Mouse (Mus musculus): Measurements from ENCODE around the gene Bckdha. TPM values are rescaled to one million over a fixed set of nuclear protein-coding genes. Genes with fewer than 3 reads are reported as not detected.

Gene Bckdha
- polyA plus RNA-seq, 1 experiment from 2014 or later, result 64.6 TPM

GRCm38 (mm10) chr7:25585351-25586204 is 73.2 kb downstream of the Bckdha start:
- WGBS, result 71% methylated on average over 9 of the region's 9 CpGs

GRCm38 (mm10) chr7:25584651-25585050 is 74.1 kb downstream of the Bckdha start:
- H3K4me1 ChIP-seq (replicated peaks; ENCODE audit: control insufficient read depth, insufficient read depth, low read length), result no peaks in the 10 kb centered on the region
- ATAC-seq (ENCODE audit: low read depth), result no peak
- no peak overlapping the region for H3K4me2 ChIP-seq (ENCODE audit: low read depth, low read length)
- peaks cover 2% of the 10 kb centered on the region; the same call in 1 of the 2 replicates for H3K9me3 ChIP-seq (ENCODE audit: control insufficient read depth, low read length)
- H3K27ac ChIP-seq (ENCODE audit: low read length), result no peak overlapping the region
- H3K4me3 ChIP-seq (ENCODE audit: low read length), result no peak overlapping the region
- H3K27me3 ChIP-seq (ENCODE audit: control insufficient read depth, insufficient read depth, low read depth, low read length), result no peaks in the 10 kb centered on the region
- 63% methylated on average over 5 of the region's 5 CpGs for WGBS
- H3K36me3 ChIP-seq (ENCODE audit: control insufficient read depth, insufficient read depth, low read length), result no peaks in the 10 kb centered on the region
- H3K9ac ChIP-seq (ENCODE audit: low read length), result no peak overlapping the region

More at GRCm38 (mm10) chr7:25585351-25586204, 73.2 kb downstream of the Bckdha start:
- H3K4me3 ChIP-seq (ENCODE audit: low read length), result no peak overlapping the region
- ATAC-seq (ENCODE audit: low read depth), result no peak
- no peaks in the 10 kb centered on the region for H3K27me3 ChIP-seq (ENCODE audit: control insufficient read depth, insufficient read depth, low read depth, low read length)
- no peaks in the 10 kb centered on the region for H3K4me1 ChIP-seq (replicated peaks; ENCODE audit: control insufficient read depth, insufficient read depth, low read length)
- no peak overlapping the region for H3K9ac ChIP-seq (ENCODE audit: low read length)
- no peak overlapping the region for H3K4me2 ChIP-seq (ENCODE audit: low read depth, low read length)
- H3K27ac ChIP-seq (ENCODE audit: low read length), result no peak overlapping the region
- no peaks in the 10 kb centered on the region for H3K36me3 ChIP-seq (ENCODE audit: control insufficient read depth, insufficient read depth, low read length)
- peaks cover 2% of the 10 kb centered on the region; the same call in 1 of the 2 replicates for H3K9me3 ChIP-seq (ENCODE audit: control insufficient read depth, low read length)

GRCm38 (mm10) chr7:25582301-25582810 is 76.4 kb downstream of the Bckdha start:
- no peak overlapping the region for H3K9ac ChIP-seq (ENCODE audit: low read length)
- 82% methylated on average over 15 of the region's 15 CpGs for WGBS

More at GRCm38 (mm10) chr7:25582301-25582810, 76.4 kb downstream of the Bckdha start:
- Histone ChIP-seq H3K4me2 (ENCODE audit: low read depth, low read length) (no peak overlapping the region), H3K9me3 (ENCODE audit: control insufficient read depth, low read length) (peaks cover 2% of the 10 kb centered on the region; the same call in 1 of the 2 replicates), H3K36me3 (ENCODE audit: control insufficient read depth, insufficient read depth, low read length) (no peaks in the 10 kb centered on the region), H3K27ac (ENCODE audit: low read length) (no peak overlapping the region), H3K27me3 (ENCODE audit: control insufficient read depth, insufficient read depth, low read depth, low read length) (no peaks in the 10 kb centered on the region), H3K4me3 (ENCODE audit: low read length) (no peak overlapping the region), H3K4me1 (replicated peaks; ENCODE audit: control insufficient read depth, insufficient read depth, low read length) (no peaks in the 10 kb centered on the region)
- ATAC-seq (ENCODE audit: low read depth), result no peak

Other genes starting within 250 kb of the Bckdha start
- gene Cxcl17, start 246.1 kb downstream of the Bckdha start, polyA plus RNA-seq (2015; fragmentation: Nextera tagmentation; extraction: Ambion mirVana), result 0.49 TPM in 1 of 2 replicates, not detected in the other
- gene Ceacam1, start 181.4 kb downstream of the Bckdha start, polyA plus RNA-seq (2015; fragmentation: Nextera tagmentation; extraction: Ambion mirVana), result 7.3 TPM in 2 replicates
- 0.09 TPM in 1 of 2 replicates, not detected in the other for gene Ceacam2, start 119.1 kb downstream of the Bckdha start, polyA plus RNA-seq (2015; fragmentation: Nextera tagmentation; extraction: Ambion mirVana)
- gene Erich4, start 43.1 kb downstream of the Bckdha start, polyA plus RNA-seq (2015; fragmentation: Nextera tagmentation; extraction: Ambion mirVana), result 0.23 TPM in 1 of 2 replicates, not detected in the other
- gene Dmac2, start 39.6 kb downstream of the Bckdha start, polyA plus RNA-seq (2015; fragmentation: Nextera tagmentation; extraction: Ambion mirVana), result 34.5 TPM in 2 replicates
- gene B3gnt8, start 32.3 kb downstream of the Bckdha start, polyA plus RNA-seq (2015; fragmentation: Nextera tagmentation; extraction: Ambion mirVana), result 10.5 and 11.1 TPM in 2 replicates
- gene Exosc5, start 183 bp upstream of the Bckdha start, polyA plus RNA-seq (2015; fragmentation: Nextera tagmentation; extraction: Ambion mirVana), result 70.6 and 71.2 TPM in 2 replicates
- 3.6 and 3.9 TPM in 2 replicates for gene Tmem91, start 16.2 kb upstream of the Bckdha start, polyA plus RNA-seq (2015; fragmentation: Nextera tagmentation; extraction: Ambion mirVana)
- gene B9d2, start 21.8 kb upstream of the Bckdha start, polyA plus RNA-seq (2015; fragmentation: Nextera tagmentation; extraction: Ambion mirVana), result 33.1 and 35.8 TPM in 2 replicates
- 3.1 and 3.4 TPM in 2 replicates for gene Tgfb1, start 28.0 kb upstream of the Bckdha start, polyA plus RNA-seq (2015; fragmentation: Nextera tagmentation; extraction: Ambion mirVana)
- 21.1 and 24.9 TPM in 2 replicates for gene Ccdc97, start 60.1 kb upstream of the Bckdha start, polyA plus RNA-seq (2015; fragmentation: Nextera tagmentation; extraction: Ambion mirVana)
- gene Hnrnpul1, start 95.8 kb upstream of the Bckdha start, polyA plus RNA-seq (2015; fragmentation: Nextera tagmentation; extraction: Ambion mirVana), result 47.9 and 55.8 TPM in 2 replicates
- 53.6 and 55.1 TPM in 2 replicates for gene Axl, start 129.7 kb upstream of the Bckdha start, polyA plus RNA-seq (2015; fragmentation: Nextera tagmentation; extraction: Ambion mirVana)
- gene Cyp2s1, start 157.9 kb upstream of the Bckdha start, polyA plus RNA-seq (2015; fragmentation: Nextera tagmentation; extraction: Ambion mirVana), result 18.9 and 21.0 TPM in 2 replicates
- 0.60 and 1.4 TPM in 2 replicates for gene Cyp2b10, start 238.6 kb upstream of the Bckdha start, polyA plus RNA-seq (2015; fragmentation: Nextera tagmentation; extraction: Ambion mirVana)